Mouse (Mus musculus) neural tube, embryonic 15.5 days (tissue): ENCODE data around the gene Cd247. TPM values are rescaled to one million over a fixed set of nuclear protein-coding genes. Genes with fewer than 3 reads are reported as not detected.

Experiments used
- ATAC-seq: fragments of 200-750 bp; cut with Nextera tagmentation; 2 replicates; pipeline ENCODE4 v1.8.0; 2017; ENCODE audit warnings: mild to moderate bottlenecking, moderate TSS enrichment, moderate library complexity; ENCODE audit not compliant: low FRiP score
- H3K27ac ChIP-seq: fragments of 300-500 bp; sonication (generic); replicated peaks from 2 replicates; pipeline ENCODE4 v1.5.1; 2015; ENCODE audit warnings: mild to moderate bottlenecking, inconsistent platforms
- H3K27me3 ChIP-seq: fragments of 300-500 bp; sonication (generic); replicated peaks from 2 replicates; pipeline ENCODE4 v1.6.1; 2015; ENCODE audit warnings: inconsistent platforms
- H3K36me3 ChIP-seq: fragments of 300-500 bp; sonication (generic); 2 replicates; pipeline ENCODE4 v1.6.1; 2015; ENCODE audit warnings: inconsistent platforms
- H3K4me1 ChIP-seq: fragments of 300-500 bp; sonication (generic); 2 replicates; pipeline ENCODE4 v1.6.1; 2015; ENCODE audit warnings: inconsistent platforms
- H3K4me2 ChIP-seq: fragments of 300-500 bp; sonication (generic); 2 replicates; pipeline ENCODE4 v1.6.1; 2015; ENCODE audit warnings: inconsistent platforms, mild to moderate bottlenecking, moderate library complexity
- H3K4me3 ChIP-seq: fragments of 300-500 bp; sonication (generic); replicated peaks from 2 replicates; pipeline ENCODE4 v1.5.1; 2015; ENCODE audit warnings: mild to moderate bottlenecking, inconsistent platforms
- H3K9ac ChIP-seq: fragments of 300-500 bp; sonication (generic); replicated peaks from 2 replicates; pipeline ENCODE4 v1.6.1; 2015; ENCODE audit warnings: mild to moderate bottlenecking, inconsistent platforms
- H3K9me3 ChIP-seq: fragments of 300-500 bp; sonication (generic); replicated peaks from 2 replicates; pipeline ENCODE4 v1.6.1; 2016; ENCODE audit warnings: inconsistent platforms
- WGBS: fragments of 180-500 bp; shearing (Covaris S2); methylation state at CpG from one replicate; pipeline ENCODE4 v1.1.7; 2015; ENCODE audit warnings: mixed read lengths; 5-methylcytosine and 5-hydroxymethylcytosine counted together
- polyA plus RNA-seq: library from polyadenylated mRNA; unstranded; fragments of >200 nt; fragmentation: Nextera tagmentation; extraction: Ambion mirVana; gene quantifications from 2 replicates; pipeline ENCODE4 v1.2.1, GENCODE M21; 2015

Gene Cd247
- polyA plus RNA-seq, 1 experiment from 2014 or later = 0.70 TPM

DNA sequence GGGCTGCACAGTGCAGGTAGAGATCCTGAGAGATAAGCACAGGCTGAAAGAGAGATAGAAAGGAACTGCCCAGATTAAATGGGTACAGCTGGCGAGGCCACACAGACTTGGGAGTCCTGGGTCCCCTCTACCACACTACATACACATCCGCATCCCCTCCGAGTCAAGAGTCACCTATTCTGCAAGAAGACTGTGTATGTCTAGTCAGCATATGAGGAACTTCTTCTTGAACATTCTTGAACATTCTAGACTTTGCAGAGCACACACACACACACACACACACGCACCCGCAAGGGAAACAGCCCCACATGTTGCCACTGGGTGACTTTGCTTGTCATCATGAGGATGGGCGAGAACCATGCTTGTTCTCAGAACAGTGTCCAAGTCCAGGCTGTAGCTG lies 40.1 kb downstream of the Cd247 start:
- Histone ChIP-seq H3K27ac (no peak overlapping the region), H3K36me3 (no peaks in the 10 kb centered on the region), H3K4me2 (no peak overlapping the region), H3K27me3 (no peaks in the 10 kb centered on the region; the same call in 1 of the 2 replicates), H3K9ac (no peak overlapping the region), H3K4me3 (no peak overlapping the region), H3K9me3 (no peaks in the 10 kb centered on the region), H3K4me1 (peaks cover 8% of the 10 kb centered on the region)
- ATAC-seq = no peak
- 91% methylated on average over 6 of the region's 6 CpGs for WGBS

- Histone ChIP-seq H3K4me3 (no peak overlapping the region), H3K9ac (no peak overlapping the region), H3K36me3 (no peaks in the 10 kb centered on the region), H3K4me1 (peaks cover 20% of the 10 kb centered on the region), H3K4me2 (no peak overlapping the region), H3K27me3 (no peaks in the 10 kb centered on the region; the same call in 1 of the 2 replicates), H3K27ac (no peak overlapping the region), H3K9me3 (no peaks in the 10 kb centered on the region)
- no peak for ATAC-seq
- 89% methylated on average over 5 of the region's 5 CpGs for WGBS
Observed at GRCm38 (mm10) chr1:165829890-165830289, 41.4 kb downstream of the Cd247 start.

DNA sequence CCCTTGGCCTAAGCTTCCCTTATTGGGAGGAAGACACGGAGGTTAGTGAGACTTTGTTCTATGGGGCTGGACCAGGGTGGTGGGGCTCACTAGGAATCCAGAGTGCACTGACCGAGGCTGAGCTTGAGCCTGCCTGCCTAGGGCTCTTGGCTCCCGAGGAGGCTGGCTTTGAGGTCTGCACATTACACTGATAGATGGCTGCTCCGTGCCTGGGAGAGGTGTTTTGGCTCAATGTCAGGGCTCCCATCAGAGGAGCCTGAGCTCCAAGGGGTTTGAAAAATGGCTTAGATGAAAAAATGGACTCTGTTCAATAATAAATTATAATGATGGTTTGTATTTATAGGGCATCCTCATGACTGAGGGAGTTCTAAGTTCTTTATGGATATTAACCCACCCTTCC lies 44.8 kb downstream of the Cd247 start:
- no peaks in the 10 kb centered on the region for H3K36me3 ChIP-seq
- H3K4me3 ChIP-seq = no peak overlapping the region
- H3K27ac ChIP-seq = peak overlapping the region; percentile 46
- no peak overlapping the region for H3K4me2 ChIP-seq
- H3K9ac ChIP-seq = no peak overlapping the region
- WGBS = 11% methylated on average over 4 of the region's 4 CpGs
- no peaks in the 10 kb centered on the region for H3K27me3 ChIP-seq
- H3K4me1 ChIP-seq = peaks cover 49% of the 10 kb centered on the region
- no peaks in the 10 kb centered on the region for H3K9me3 ChIP-seq
- peak; percentile 66 for ATAC-seq

GRCm38 (mm10) chr1:165833910-165834632 lies 45.6 kb downstream of the Cd247 start:
- Histone ChIP-seq H3K4me3 (peak overlapping the region; percentile 21), H3K27me3 (no peaks in the 10 kb centered on the region), H3K4me2 (peak overlapping the region; percentile 57), H3K36me3 (no peaks in the 10 kb centered on the region), H3K9ac (peak overlapping the region; percentile 31; the same call in 1 of the 2 replicates), H3K4me1 (peaks cover 49% of the 10 kb centered on the region), H3K27ac (peak overlapping the region; percentile 83), H3K9me3 (no peaks in the 10 kb centered on the region)
- 9% methylated on average over 17 of the region's 17 CpGs for WGBS
- ATAC-seq = peak; percentile 80

DNA sequence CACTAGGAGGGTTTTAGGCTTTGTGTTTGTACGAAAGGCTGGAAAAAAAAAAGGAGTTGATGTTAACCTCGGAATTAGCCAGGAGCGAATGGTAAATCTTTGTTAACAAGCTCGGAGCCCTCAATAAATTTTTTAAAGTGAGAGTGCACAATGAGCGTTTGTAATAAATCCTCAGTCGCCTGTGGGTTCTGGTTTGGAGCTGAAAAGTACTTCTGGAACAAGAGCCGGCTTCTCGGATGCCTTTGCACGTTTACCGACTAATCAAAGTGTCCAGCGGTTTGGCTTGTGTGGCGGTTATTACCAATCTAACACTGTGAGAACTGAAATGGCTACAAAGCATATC lies 46.1 kb downstream of the Cd247 start:
- H3K4me3 ChIP-seq = peak overlapping the region; percentile 21
- peaks cover 4% of the 10 kb centered on the region for H3K27me3 ChIP-seq
- no peaks in the 10 kb centered on the region for H3K36me3 ChIP-seq
- H3K9me3 ChIP-seq = no peaks in the 10 kb centered on the region
- WGBS = 11% methylated on average over 12 of the region's 12 CpGs
- peak overlapping the region; percentile 31; the same call in 1 of the 2 replicates for H3K9ac ChIP-seq
- ATAC-seq = no peak
- H3K27ac ChIP-seq = peak overlapping the region; percentile 83
- peaks cover 49% of the 10 kb centered on the region for H3K4me1 ChIP-seq
- peak overlapping the region; percentile 57 for H3K4me2 ChIP-seq

- Histone ChIP-seq H3K4me1 (peaks cover 57% of the 10 kb centered on the region), H3K27ac (peak overlapping the region; percentile 65; the same call in 1 of the 2 replicates), H3K4me3 (no peak overlapping the region), H3K9me3 (no peaks in the 10 kb centered on the region), H3K4me2 (no peak overlapping the region), H3K27me3 (peaks cover 12% of the 10 kb centered on the region), H3K9ac (no peak overlapping the region), H3K36me3 (no peaks in the 10 kb centered on the region)
- WGBS = 17% methylated on average over 6 of the region's 6 CpGs
- no peak for ATAC-seq
Observed at GRCm38 (mm10) chr1:165836461-165836860, 48.0 kb downstream of the Cd247 start.

- H3K9ac ChIP-seq = no peak overlapping the region
- peaks cover 20% of the 10 kb centered on the region for H3K27me3 ChIP-seq
- no peaks in the 10 kb centered on the region for H3K9me3 ChIP-seq
- no peak for ATAC-seq
- 16% methylated on average over 8 of the region's 8 CpGs for WGBS
- H3K4me2 ChIP-seq = no peak overlapping the region
- H3K27ac ChIP-seq = peak overlapping the region; percentile 65
- H3K4me3 ChIP-seq = no peak overlapping the region
- no peaks in the 10 kb centered on the region for H3K36me3 ChIP-seq
- peaks cover 57% of the 10 kb centered on the region for H3K4me1 ChIP-seq
Observed at GRCm38 (mm10) chr1:165837546-165837945, 49.1 kb downstream of the Cd247 start.

- Histone ChIP-seq H3K36me3 (no peaks in the 10 kb centered on the region), H3K9me3 (no peaks in the 10 kb centered on the region), H3K4me2 (no peak overlapping the region), H3K27me3 (peaks cover 30% of the 10 kb centered on the region), H3K27ac (no peak overlapping the region), H3K9ac (no peak overlapping the region), H3K4me1 (peaks cover 47% of the 10 kb centered on the region), H3K4me3 (no peak overlapping the region)
- ATAC-seq = no peak
- WGBS = 84% methylated on average over 4 of the region's 4 CpGs
Observed at GRCm38 (mm10) chr1:165839201-165839600, 50.7 kb downstream of the Cd247 start.

DNA sequence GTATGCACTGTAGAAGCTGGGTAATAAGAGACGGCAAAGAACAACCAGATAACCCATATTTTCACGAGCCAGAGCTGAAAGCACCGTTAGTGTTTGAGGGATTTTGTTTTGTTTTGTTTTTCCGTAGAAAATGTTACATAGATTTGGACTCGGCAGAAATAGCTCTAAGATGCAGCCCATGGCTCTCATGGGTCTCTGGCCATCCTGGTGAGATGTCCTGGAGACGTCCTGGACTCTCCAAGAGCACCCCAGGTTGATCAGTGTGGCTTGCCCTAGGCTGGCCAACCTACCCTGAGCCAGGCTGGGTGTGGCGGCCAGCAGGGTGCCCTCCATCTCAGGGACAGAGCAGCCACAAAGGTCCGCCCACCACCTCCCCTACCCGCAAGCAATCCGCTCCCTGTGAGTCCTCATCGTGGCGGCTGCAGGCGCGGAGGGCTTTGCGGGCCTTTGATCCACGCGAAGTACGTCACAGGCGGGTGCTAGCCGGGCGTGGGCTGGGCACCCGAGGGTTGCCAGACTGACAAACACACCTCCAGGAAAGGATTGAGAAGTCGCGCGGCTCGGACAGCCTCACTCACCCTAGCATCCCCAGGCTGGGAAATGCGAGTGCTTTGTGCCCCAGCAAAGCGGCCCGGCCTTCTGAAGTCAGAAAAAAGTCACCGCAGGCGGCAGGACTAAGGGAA lies 52.2 kb downstream of the Cd247 start:
- peaks cover 49% of the 10 kb centered on the region for H3K4me1 ChIP-seq
- no peak for ATAC-seq

DNA sequence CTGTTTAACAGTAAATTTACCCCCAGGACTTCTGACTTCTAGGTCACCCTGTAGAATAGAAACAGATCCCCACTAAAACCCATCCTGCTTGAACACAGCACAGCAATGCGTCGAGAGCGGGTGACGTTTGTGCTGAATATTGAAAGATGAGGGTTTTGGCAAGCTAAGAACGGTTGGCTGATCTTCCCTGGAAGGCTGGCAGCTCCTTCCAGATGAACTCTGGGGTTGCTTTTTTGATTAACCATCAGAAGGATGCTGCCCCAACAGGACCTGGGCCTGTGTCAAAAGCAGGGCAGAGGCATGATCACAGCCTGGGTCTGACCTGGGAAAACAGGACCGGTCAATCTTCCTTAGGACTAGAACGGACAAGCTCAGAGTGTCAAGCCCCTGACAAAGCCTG lies 53.7 kb downstream of the Cd247 start:
- Histone ChIP-seq H3K4me3 (no peak overlapping the region), H3K9me3 (no peaks in the 10 kb centered on the region), H3K9ac (no peak overlapping the region), H3K27me3 (peaks cover 57% of the 10 kb centered on the region), H3K4me1 (peaks cover 35% of the 10 kb centered on the region), H3K27ac (no peak overlapping the region), H3K36me3 (no peaks in the 10 kb centered on the region), H3K4me2 (no peak overlapping the region)
- no peak for ATAC-seq
- 68% methylated on average over 7 of the region's 7 CpGs for WGBS

More for the DNA sequence above, 52.2 kb downstream of the Cd247 start:
- no peak overlapping the region for H3K27ac ChIP-seq
- H3K9ac ChIP-seq = peak overlapping the region; percentile 48
- no peaks in the 10 kb centered on the region for H3K36me3 ChIP-seq
- H3K4me3 ChIP-seq = peak overlapping the region; percentile 26
- peaks cover 42% of the 10 kb centered on the region for H3K27me3 ChIP-seq
- peak overlapping the region; percentile 59 for H3K4me2 ChIP-seq
- 13% methylated on average over 31 of the region's 31 CpGs for WGBS
- H3K9me3 ChIP-seq = no peaks in the 10 kb centered on the region

- H3K4me1 ChIP-seq = peaks cover 26% of the 10 kb centered on the region
- no peak overlapping the region for H3K4me3 ChIP-seq
- H3K27ac ChIP-seq = no peak overlapping the region
- H3K4me2 ChIP-seq = no peak overlapping the region
- no peak overlapping the region for H3K9ac ChIP-seq
- H3K27me3 ChIP-seq = peaks cover 64% of the 10 kb centered on the region
- no peaks in the 10 kb centered on the region for H3K36me3 ChIP-seq
- WGBS = 53% methylated on average over 3 of the region's 3 CpGs
- H3K9me3 ChIP-seq = no peaks in the 10 kb centered on the region
- ATAC-seq = no peak
Observed at GRCm38 (mm10) chr1:165843586-165843985, 55.1 kb downstream of the Cd247 start.

GRCm38 (mm10) chr1:165844466-165844951 lies 56.0 kb downstream of the Cd247 start:
- H3K9ac ChIP-seq = peak overlapping the region; percentile 53
- peak overlapping the region; percentile 44 for H3K4me3 ChIP-seq
- under 1% methylated on average over 18 of the region's 20 CpGs for WGBS
- peak; percentile 72 for ATAC-seq
- peaks cover 26% of the 10 kb centered on the region for H3K4me1 ChIP-seq
- H3K9me3 ChIP-seq = no peaks in the 10 kb centered on the region
- H3K36me3 ChIP-seq = no peaks in the 10 kb centered on the region
- peaks cover 61% of the 10 kb centered on the region for H3K27me3 ChIP-seq
- H3K4me2 ChIP-seq = peak overlapping the region; percentile 99
- H3K27ac ChIP-seq = no peak overlapping the region
